Mouse (Mus musculus): ENCODE measurements at regions not wholly inside any gene's neighbourhood (a gene's known extent, or its start where the extent isn't known, plus 50 kb on each side); places are given as distances from the start of the nearest gene placed in this dataset.

- Histone ChIP-seq H3K4me3 (ENCODE audit: extremely low read depth, insufficient read depth, insufficient read length) (no peak overlapping the region), H3K27me3 (ENCODE audit: control insufficient read depth, insufficient read depth, low read length) (no peaks in the 10 kb centered on the region), H3K27ac (ENCODE audit: insufficient read depth, low read length) (no peak overlapping the region), H3K4me1 (ENCODE audit: control insufficient read depth, insufficient read depth, insufficient read length) (no peaks in the 10 kb centered on the region), H3K36me3 (ENCODE audit: control insufficient read depth, insufficient read depth, low read length) (no peaks in the 10 kb centered on the region)
- TF ChIP-seq POLR2A (IDR thresholded peaks at IDR 0.05; ENCODE audit: low read depth, low read length): no peak
- TF ChIP-seq CTCF (IDR thresholded peaks at IDR 0.05; ENCODE audit: extremely low read depth, insufficient read depth, insufficient read length, insufficient replicate concordance): no peak
- no peak for DNase-seq (ENCODE audit: low read depth in 1 of 2, low spot score in 2 of 2)
- WGBS: 90% methylated on average over 5 of the region's 5 CpGs
Measured at GRCm38 (mm10) chr11:111215006-111215405, 149.0 kb downstream of the Kcnj2 start.

GRCm38 (mm10) chr11:111223834-111224233 lies 157.9 kb downstream of the Kcnj2 start:
- Histone ChIP-seq H3K4me3 (ENCODE audit: extremely low read depth, insufficient read depth, insufficient read length) (no peak overlapping the region), H3K27ac (ENCODE audit: insufficient read depth, low read length) (no peak overlapping the region), H3K36me3 (ENCODE audit: control insufficient read depth, insufficient read depth, low read length) (no peaks in the 10 kb centered on the region), H3K4me1 (ENCODE audit: control insufficient read depth, insufficient read depth, insufficient read length) (no peaks in the 10 kb centered on the region), H3K27me3 (ENCODE audit: control insufficient read depth, insufficient read depth, low read length) (no peaks in the 10 kb centered on the region)
- DNase-seq (ENCODE audit: low read depth in 1 of 2, low spot score in 2 of 2): no peak
- WGBS: 85% methylated on average over 4 of the region's 4 CpGs
- no peak for TF ChIP-seq POLR2A (IDR thresholded peaks at IDR 0.05; ENCODE audit: low read depth, low read length)

- DNase-seq (ENCODE audit: low read depth in 1 of 2, low spot score in 2 of 2): no peak
- Histone ChIP-seq H3K4me3 (ENCODE audit: extremely low read depth, insufficient read depth, insufficient read length) (no peak overlapping the region), H3K4me1 (ENCODE audit: control insufficient read depth, insufficient read depth, insufficient read length) (no peaks in the 10 kb centered on the region), H3K36me3 (ENCODE audit: control insufficient read depth, insufficient read depth, low read length) (no peaks in the 10 kb centered on the region), H3K27me3 (ENCODE audit: control insufficient read depth, insufficient read depth, low read length) (no peaks in the 10 kb centered on the region), H3K27ac (ENCODE audit: insufficient read depth, low read length) (no peak overlapping the region)
- whole genome bisulfite sequencing: 40% methylated on average over 1 of the region's 1 CpGs
- TF ChIP-seq POLR2A (IDR thresholded peaks at IDR 0.05; ENCODE audit: low read depth, low read length) (no peak), CTCF (IDR thresholded peaks at IDR 0.05; ENCODE audit: extremely low read depth, insufficient read depth, insufficient read length, insufficient replicate concordance) (no peak)
Measured at GRCm38 (mm10) chr11:111227305-111227704, 161.3 kb downstream of the Kcnj2 start.

- DNase-seq (ENCODE audit: low read depth in 1 of 2, low spot score in 2 of 2): no peak
- no peak overlapping the region for H3K27ac ChIP-seq (ENCODE audit: insufficient read depth, low read length)
- no peak for TF ChIP-seq POLR2A (IDR thresholded peaks at IDR 0.05; ENCODE audit: low read depth, low read length)
- no peak for TF ChIP-seq CTCF (IDR thresholded peaks at IDR 0.05; ENCODE audit: extremely low read depth, insufficient read depth, insufficient read length, insufficient replicate concordance)
- H3K4me1 ChIP-seq (ENCODE audit: control insufficient read depth, insufficient read depth, insufficient read length): no peaks in the 10 kb centered on the region
- H3K27me3 ChIP-seq (ENCODE audit: control insufficient read depth, insufficient read depth, low read length): no peaks in the 10 kb centered on the region
- 84% methylated on average over 1 of the region's 1 CpGs for WGBS
- no peak overlapping the region for H3K4me3 ChIP-seq (ENCODE audit: extremely low read depth, insufficient read depth, insufficient read length)
- H3K36me3 ChIP-seq (ENCODE audit: control insufficient read depth, insufficient read depth, low read length): no peaks in the 10 kb centered on the region
Measured at GRCm38 (mm10) chr11:111236741-111237140, 170.8 kb downstream of the Kcnj2 start.

GRCm38 (mm10) chr11:111239784-111240183 lies 173.8 kb downstream of the Kcnj2 start:
- Histone ChIP-seq H3K36me3 (ENCODE audit: control insufficient read depth, insufficient read depth, low read length) (no peaks in the 10 kb centered on the region), H3K27me3 (ENCODE audit: control insufficient read depth, insufficient read depth, low read length) (no peaks in the 10 kb centered on the region), H3K4me1 (ENCODE audit: control insufficient read depth, insufficient read depth, insufficient read length) (no peaks in the 10 kb centered on the region), H3K27ac (ENCODE audit: insufficient read depth, low read length) (no peak overlapping the region), H3K4me3 (ENCODE audit: extremely low read depth, insufficient read depth, insufficient read length) (no peak overlapping the region)
- TF ChIP-seq CTCF (IDR thresholded peaks at IDR 0.05; ENCODE audit: extremely low read depth, insufficient read depth, insufficient read length, insufficient replicate concordance): no peak
- TF ChIP-seq POLR2A (IDR thresholded peaks at IDR 0.05; ENCODE audit: low read depth, low read length): no peak
- WGBS: 76% methylated on average over 3 of the region's 3 CpGs
- no peak for DNase-seq (ENCODE audit: low read depth in 1 of 2, low spot score in 2 of 2)

- WGBS: 76% methylated on average over 4 of the region's 4 CpGs
- H3K27me3 ChIP-seq (ENCODE audit: control insufficient read depth, insufficient read depth, low read length): no peaks in the 10 kb centered on the region
- no peak overlapping the region for H3K27ac ChIP-seq (ENCODE audit: insufficient read depth, low read length)
- H3K4me3 ChIP-seq (ENCODE audit: extremely low read depth, insufficient read depth, insufficient read length): no peak overlapping the region
- TF ChIP-seq POLR2A (IDR thresholded peaks at IDR 0.05; ENCODE audit: low read depth, low read length) (no peak), CTCF (IDR thresholded peaks at IDR 0.05; ENCODE audit: extremely low read depth, insufficient read depth, insufficient read length, insufficient replicate concordance) (no peak)
- no peaks in the 10 kb centered on the region for H3K4me1 ChIP-seq (ENCODE audit: control insufficient read depth, insufficient read depth, insufficient read length)
- no peaks in the 10 kb centered on the region for H3K36me3 ChIP-seq (ENCODE audit: control insufficient read depth, insufficient read depth, low read length)
- no peak for DNase-seq (ENCODE audit: low read depth in 1 of 2, low spot score in 2 of 2)
Measured at GRCm38 (mm10) chr11:111252226-111252625, 186.3 kb downstream of the Kcnj2 start.

- Histone ChIP-seq H3K27ac (ENCODE audit: insufficient read depth, low read length) (no peak overlapping the region), H3K36me3 (ENCODE audit: control insufficient read depth, insufficient read depth, low read length) (no peaks in the 10 kb centered on the region), H3K4me1 (ENCODE audit: control insufficient read depth, insufficient read depth, insufficient read length) (no peaks in the 10 kb centered on the region), H3K4me3 (ENCODE audit: extremely low read depth, insufficient read depth, insufficient read length) (no peak overlapping the region), H3K27me3 (ENCODE audit: control insufficient read depth, insufficient read depth, low read length) (no peaks in the 10 kb centered on the region)
- TF ChIP-seq CTCF (IDR thresholded peaks at IDR 0.05; ENCODE audit: extremely low read depth, insufficient read depth, insufficient read length, insufficient replicate concordance): no peak
- no peak for TF ChIP-seq POLR2A (IDR thresholded peaks at IDR 0.05; ENCODE audit: low read depth, low read length)
- DNase-seq (ENCODE audit: low read depth in 1 of 2, low spot score in 2 of 2): no peak
- 60% methylated on average over 3 of the region's 3 CpGs for WGBS
Measured at GRCm38 (mm10) chr11:111256596-111256995, 190.6 kb downstream of the Kcnj2 start.

All from spleen, adult 2 months (tissue).